Mouse (Mus musculus) CD4-positive, CD25-positive, alpha-beta regulatory T cell, adult 9 weeks (primary cell): ENCODE results near the gene Mcts1. TPM values are rescaled to one million over a fixed set of nuclear protein-coding genes. Genes with fewer than 3 reads are reported as not detected.

Source experiments
- polyA plus RNA-seq: library from polyadenylated mRNA; unstranded; fragments of 100-300 nt; shearing (Covaris generic); gene quantifications from one replicate; pipeline ENCODE4 v1.2.1, GENCODE M21; 2017

The Mcts1 gene
- 140 TPM for polyA plus RNA-seq

GRCm38 (mm10) chrX:38600177-38600994 lies at the start of gene Mcts1:
Gene Mcts1, plus strand, starts transcription at chrX:38600578.

DNA sequence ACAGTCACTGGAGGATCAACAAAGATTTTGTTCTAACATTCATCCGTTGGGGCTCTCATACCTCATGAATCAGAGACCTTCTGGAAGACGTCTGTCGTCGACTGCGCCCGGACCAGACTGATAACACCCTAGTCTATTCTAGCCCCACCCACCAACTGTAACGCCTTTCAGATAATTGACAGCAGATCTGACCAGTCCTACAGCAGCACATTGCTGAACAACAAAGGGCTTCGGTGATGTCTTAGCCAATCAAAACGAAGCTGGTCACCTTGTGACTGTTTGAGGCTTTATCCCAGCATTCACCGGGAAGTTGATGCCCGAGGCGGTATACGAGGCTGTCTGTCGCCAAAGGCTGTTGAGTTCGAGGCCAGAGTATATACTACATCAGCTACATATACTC lies 24.3 kb upstream of the Mcts1 start, which contains the start of gene Cul4b:
Cul4b (minus strand) TSS at position 119 of the 400 bp plus-strand sequence.

GRCm38 (mm10) chrX:38634801-38635637 lies 34.6 kb downstream of the Mcts1 start, which contains the start of gene C1galt1c1:
Gene C1galt1c1, minus strand, starts transcription at chrX:38635087.

Other genes with a start within 250 kb of the Mcts1 start
- gene Lamp2, start 144.1 kb upstream of the Mcts1 start, polyA plus RNA-seq, result 66.3 TPM
- gene Cul4b, start 24.4 kb upstream of the Mcts1 start, polyA plus RNA-seq, result 41.5 TPM
- gene C1galt1c1, start 34.5 kb downstream of the Mcts1 start, polyA plus RNA-seq, result 28.3 TPM
- not detected for gene 6030498E09Rik, start 172.1 kb downstream of the Mcts1 start, polyA plus RNA-seq